Mouse (Mus musculus) heart, postnatal 36 days (tissue): ENCODE measurements around the gene Pfkfb4. TPM values are rescaled to one million over a fixed set of nuclear protein-coding genes. Genes with fewer than 3 reads are reported as not detected.

ENCODE experiments used
- DNase-seq, 2 experiments: peaks; one replicate each; pipeline ENCODE4 v3.0.0; 2021 to 2022
- intact Hi-C: fragments of 180-260 bp; cut with DNase I; formaldehyde crosslinking; loops from one replicate; pipeline ENCODE4 v1.15.1; 2025
- microRNA-seq, 2 experiments: library from miRNA; unstranded; fragments of <30 nt; microRNA quantifications; one replicate each; pipeline ENCODE4 v1.2.0; 2021; ENCODE audit warnings: borderline number of aligned reads in 2 of 2
- total RNA-seq, 2 experiments: library from RNA; stranded (reverse); gene quantifications; 2 replicates each; pipeline ENCODE4 v1.2.3; 2021

Pfkfb4 gene
- total RNA-seq, 2 experiments from 2014 or later = 2.3 to 2.4 TPM

GRCm38 (mm10) chr9:109054712-109055111 lies 63.1 kb downstream of the Pfkfb4 start:
- intact Hi-C loops = loop anchor here (5.0 kb wide), 1 partner anchor 117 kb away; the partner anchor contains the start of gene Uqcrc1
- DNase-seq = peak; percentile 64 to 70

- no peak for DNase-seq
- intact Hi-C loops = loop anchor here (5.0 kb wide), 1 partner anchor 118 kb away; the partner anchor contains the start of gene Uqcrc1
Observed at GRCm38 (mm10) chr9:109055271-109056030, 63.9 kb downstream of the Pfkfb4 start.

GRCm38 (mm10) chr9:109056081-109056690 lies 64.6 kb downstream of the Pfkfb4 start:
- intact Hi-C loops = loop anchor here (5.0 kb wide), 1 partner anchor 119 kb away; the partner anchor contains the start of gene Uqcrc1
- DNase-seq = no peak

- no peak for DNase-seq
- intact Hi-C loops = loop anchor here (5.0 kb wide), 1 partner anchor 120 kb away; the partner anchor contains the start of gene Uqcrc1
Observed at GRCm38 (mm10) chr9:109056916-109057315, 65.3 kb downstream of the Pfkfb4 start.

- DNase-seq = no peak
- intact Hi-C loops = loop anchor here (5.0 kb wide), 1 partner anchor 120 kb away; the partner anchor contains the start of gene Uqcrc1
Observed at GRCm38 (mm10) chr9:109057543-109057942, 66.0 kb downstream of the Pfkfb4 start.

- intact Hi-C loops = loop anchor here (2.0 to 5.0 kb wide), 2 partner anchors 19 to 121 kb away; partner anchors contain the start of genes Shisa5 and Uqcrc1
- DNase-seq = no peak
Observed at GRCm38 (mm10) chr9:109058006-109058765, 66.6 kb downstream of the Pfkfb4 start.

- intact Hi-C loops = loop anchor here (1.0 to 5.0 kb wide), 3 partner anchors 21 to 122 kb away; partner anchors contain the start of genes Shisa5 and Uqcrc1
- DNase-seq = peak; percentile 88 to 93
Observed at GRCm38 (mm10) chr9:109059136-109059903, 67.7 kb downstream of the Pfkfb4 start, which contains the start of gene Trex1. Gene Trex1, minus strand, starts transcription at chr9:109059734.

- intact Hi-C loops = no loop called here
- no peak for DNase-seq
Observed at GRCm38 (mm10) chr9:109060184-109060897, 68.8 kb downstream of the Pfkfb4 start.

GRCm38 (mm10) chr9:109060898-109061295 lies 69.3 kb downstream of the Pfkfb4 start:
- intact Hi-C loops = no loop called here
- DNase-seq = no peak

GRCm38 (mm10) chr9:109068095-109068735 lies 76.6 kb downstream of the Pfkfb4 start:
- DNase-seq = no peak
- intact Hi-C loops = no loop called here

- DNase-seq = peak; percentile 89 to 91
- intact Hi-C loops = no loop called here
Observed at GRCm38 (mm10) chr9:109073661-109074573, 82.3 kb downstream of the Pfkfb4 start, which contains the start of gene Atrip. Gene Atrip, minus strand, starts transcription at chr9:109074124.

- intact Hi-C loops = no loop called here
- no peak for DNase-seq
Observed at GRCm38 (mm10) chr9:109080516-109080915, 88.9 kb downstream of the Pfkfb4 start.

- no peak for DNase-seq
- intact Hi-C loops = no loop called here
Observed at GRCm38 (mm10) chr9:109081749-109082123, 90.2 kb downstream of the Pfkfb4 start.

Small RNA genes within 50 kb of the gene (microRNA-seq; reads per million reads assigned to microRNA genes)
- 0 reads per million in 2 experiments for gene Mir711

Other genes with a start within 250 kb of the Pfkfb4 start
- 10 to 100 TPM; 21.3 to 23.6 TPM for gene Ip6k2, start 208.0 kb upstream of the Pfkfb4 start, total RNA-seq
- 1 to 10 TPM; 7.2 to 9.4 TPM for gene Nckipsd, start 183.4 kb upstream of the Pfkfb4 start, total RNA-seq
- gene Celsr3, start 165.5 kb upstream of the Pfkfb4 start, total RNA-seq = under 1 TPM in 1 of 2 experiments, not detected in 1; 0.14 TPM
- gene Slc26a6, start 138.5 kb upstream of the Pfkfb4 start, total RNA-seq = 10 to 100 TPM; 26.8 to 29.2 TPM
- not detected for gene Tmem89, start 77.2 kb upstream of the Pfkfb4 start, total RNA-seq
- gene Uqcrc1, start 55.1 kb upstream of the Pfkfb4 start, total RNA-seq = 1,000 to 10,000 TPM; 2,339 to 2,528 TPM
- gene Col7a1, start 38.2 kb upstream of the Pfkfb4 start, total RNA-seq = under 1 TPM; 0.31 to 0.81 TPM
- not detected for gene Ucn2, start 5.8 kb upstream of the Pfkfb4 start, total RNA-seq
- gene Shisa5, start 46.8 kb downstream of the Pfkfb4 start, total RNA-seq = 10 to 100 TPM; 36.1 to 51.4 TPM
- gene Trex1, start 68.0 kb downstream of the Pfkfb4 start, total RNA-seq = 10 to 100 TPM; 14.0 to 14.7 TPM
- 1 to 10 TPM; 8.0 to 8.2 TPM for gene Atrip, start 82.3 kb downstream of the Pfkfb4 start, total RNA-seq
- gene Ccdc51, start 90.7 kb downstream of the Pfkfb4 start, total RNA-seq = 10 to 100 TPM; 11.7 to 12.2 TPM
- 100 to 1,000 TPM; 241 to 249 TPM for gene Tma7, start 90.8 kb downstream of the Pfkfb4 start, total RNA-seq
- gene Plxnb1, start 103.6 kb downstream of the Pfkfb4 start, total RNA-seq = 10 to 100 TPM; 16.4 to 19.1 TPM
- gene Fbxw21, start 170.3 kb downstream of the Pfkfb4 start, total RNA-seq = not detected
- gene Fbxw13, start 204.2 kb downstream of the Pfkfb4 start, total RNA-seq = not detected
- gene Fbxw20, start 243.0 kb downstream of the Pfkfb4 start, total RNA-seq = not detected